Comparison of ENCODE assay signal across 8 mouse cellular contexts in the genomic region with DNA sequence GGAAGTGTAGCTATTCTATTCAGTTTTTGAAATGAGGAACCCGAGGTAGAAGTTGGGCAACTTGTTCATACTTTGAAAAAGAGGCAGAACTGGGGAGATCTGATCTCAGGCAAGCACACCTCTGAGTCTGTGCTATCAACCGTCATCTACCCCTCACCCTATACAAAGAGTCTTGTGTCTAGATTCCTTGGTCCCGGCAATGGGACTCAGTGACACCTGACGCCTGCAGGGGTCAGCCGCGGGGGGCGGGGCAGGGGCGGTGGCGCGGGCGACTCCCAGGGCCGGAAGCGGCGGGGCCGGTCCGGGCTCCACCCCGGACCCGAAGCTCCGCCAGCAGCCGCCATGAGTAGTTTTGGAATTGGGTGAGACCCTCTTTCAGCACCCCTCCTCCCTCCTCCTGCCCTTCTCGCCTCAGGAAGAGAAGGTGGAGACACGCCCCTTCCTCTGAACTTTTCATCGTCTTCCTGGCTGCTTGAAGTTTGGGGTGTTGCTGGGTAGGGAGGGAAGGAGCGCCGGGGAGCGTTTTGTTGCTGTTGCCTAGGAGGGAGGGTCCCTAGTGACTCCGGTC. TPM values are rescaled to one million over a fixed set of nuclear protein-coding genes. Genes with fewer than 3 reads are reported as not detected.
A peak's percentile ranks its signal among the peaks of the same experiment; 100 is the strongest.
DNase-seq lines count a peak whose midpoint lies in the region; ATAC-seq and TF ChIP-seq lines count a peak whose summit lies in the region.

No protein-coding gene starts in this region.

- under 1% methylated on average over 27 of the region's 27 CpGs for WGBS in heart, embryonic 12.5 days
- 1% methylated on average over 27 of the region's 27 CpGs for WGBS in kidney, embryonic 15.5 days
- 1% methylated on average over 27 of the region's 27 CpGs for WGBS in stomach, embryonic 14.5 days

- TF ChIP-seq POLR2A in MEL (IDR thresholded peaks at IDR 0.05; ENCODE audit: control insufficient read depth in 1 of 2, insufficient read depth in 1 of 2, low read depth in 1 of 2, low read length in 2 of 2, poor library complexity in 1 of 2), result peak; percentile 49 to 57; a peak in 2 of 4 replicates

- TF ChIP-seq CTCF in MEL (IDR thresholded peaks at IDR 0.05 in 2 of 3, conservative IDR thresholded peaks at IDR 0.05 in 1 of 3; ENCODE audit: control insufficient read depth in 1 of 3, insufficient read depth in 1 of 3, low read depth in 2 of 3, low read length in 3 of 3, poor library complexity in 1 of 3, severe bottlenecking in 1 of 3), result peak in 1 of 3 experiments; percentile 19; a peak in 1 of 6 replicates

- TF ChIP-seq EP300 in MEL (IDR thresholded peaks at IDR 0.05; ENCODE audit: low read depth in 1 of 2, low read length in 2 of 2), result peak in 1 of 2 experiments; percentile 11; a peak in 1 of 4 replicates

- no peaks in the 10 kb centered on the region for H3K27me3 ChIP-seq in MEL (ENCODE audit: control insufficient read depth in 1 of 2, insufficient read depth in 2 of 2, low read length in 2 of 2)
- H3K27me3 ChIP-seq in heart, embryonic 12.5 days (replicated peaks), result peaks cover 41% of the 10 kb centered on the region
- H3K27me3 ChIP-seq in kidney, embryonic 15.5 days, result peaks cover 44% of the 10 kb centered on the region
- H3K27me3 ChIP-seq in stomach, embryonic 14.5 days (ENCODE audit: control insufficient read depth, insufficient read depth, low read length), result peaks cover 37% of the 10 kb centered on the region

- H3K27ac ChIP-seq in MEL (ENCODE audit: control insufficient read depth, low read depth, low read length), result peak overlapping the region; percentile 77
- no peak overlapping the region for H3K27ac ChIP-seq in brown adipose tissue, adult 24 weeks (replicated peaks; ENCODE audit: low read depth, low read length)
- peak overlapping the region; percentile 39; the same call in 1 of the 2 replicates for H3K27ac ChIP-seq in heart, embryonic 12.5 days (ENCODE audit: poor library complexity, severe bottlenecking)
- H3K27ac ChIP-seq in kidney, embryonic 15.5 days, result peak overlapping the region; percentile 73; the same call in 1 of the 2 replicates
- H3K27ac ChIP-seq in stomach, embryonic 14.5 days (ENCODE audit: low read length), result no peak overlapping the region

- peak overlapping the region; percentile 67 for H3K9ac ChIP-seq in MEL (ENCODE audit: control insufficient read depth, low read depth, low read length, poor library complexity, severe bottlenecking)
- peak overlapping the region; percentile 82 for H3K9ac ChIP-seq in heart, embryonic 12.5 days
- peak overlapping the region; percentile 62 for H3K9ac ChIP-seq in kidney, embryonic 15.5 days
- peak overlapping the region; percentile 46 for H3K9ac ChIP-seq in stomach, embryonic 14.5 days (replicated peaks; ENCODE audit: low read depth, low read length)

- no peaks in the 10 kb centered on the region for H3K79me2 ChIP-seq in MEL (ENCODE audit: control insufficient read depth, insufficient read depth, low read length, poor library complexity)

- no peak for TF ChIP-seq RAD21 in MEL (IDR thresholded peaks at IDR 0.05; ENCODE audit: low read depth, low read length)

- DNase-seq in MEL (ENCODE audit: low read depth, low spot score), result peak; percentile 89
- DNase-seq in lung, postnatal 25 days (ENCODE audit: low spot score), result peak; percentile 36
- DNase-seq in cerebellum, postnatal 25 days, result no peak
- DNase-seq in left cerebral cortex, adult 8-10 months (ENCODE audit: low spot score in 2 of 2), result no peak

- H3K36me3 ChIP-seq in MEL (ENCODE audit: control insufficient read depth in 1 of 2, insufficient read depth in 2 of 2, low read length in 2 of 2), result peaks cover 0 to 8% of the 10 kb centered on the region in 2 experiments; a peak in 2 of 4 replicates
- peaks cover 14% of the 10 kb centered on the region for H3K36me3 ChIP-seq in heart, embryonic 12.5 days
- peaks cover 7% of the 10 kb centered on the region; the same call in 1 of the 2 replicates for H3K36me3 ChIP-seq in kidney, embryonic 15.5 days
- no peaks in the 10 kb centered on the region for H3K36me3 ChIP-seq in stomach, embryonic 14.5 days (ENCODE audit: control insufficient read depth, insufficient read depth, low read length)

- H3K4me1 ChIP-seq in MEL (ENCODE audit: control insufficient read depth in 1 of 2, insufficient read depth in 2 of 2, low read length in 2 of 2), result peaks cover 9 to 28% of the 10 kb centered on the region in 2 experiments
- H3K4me1 ChIP-seq in brown adipose tissue, adult 24 weeks (ENCODE audit: control insufficient read depth, insufficient read depth, insufficient read length, low read length), result peaks cover 6% of the 10 kb centered on the region; the same call in 1 of the 2 replicates
- H3K4me1 ChIP-seq in heart, embryonic 12.5 days (replicated peaks), result peaks cover 45% of the 10 kb centered on the region
- H3K4me1 ChIP-seq in kidney, embryonic 15.5 days, result peaks cover 72% of the 10 kb centered on the region
- H3K4me1 ChIP-seq in stomach, embryonic 14.5 days (ENCODE audit: control insufficient read depth, insufficient read depth, low read length), result peaks cover 16% of the 10 kb centered on the region; the same call in 1 of the 2 replicates

- H3K4me2 ChIP-seq in heart, embryonic 12.5 days, result peak overlapping the region; percentile 92
- H3K4me2 ChIP-seq in kidney, embryonic 15.5 days, result peak overlapping the region; percentile 80
- peak overlapping the region; percentile 77 for H3K4me2 ChIP-seq in stomach, embryonic 14.5 days (replicated peaks; ENCODE audit: low read depth, low read length)

- H3K9me3 ChIP-seq in MEL (replicated peaks; ENCODE audit: insufficient read depth, low read length), result no peaks in the 10 kb centered on the region
- H3K9me3 ChIP-seq in heart, embryonic 12.5 days (replicated peaks), result 0 out of 2 replicates have a peak, but pooled peaks cover 5% of the 10 kb centered on the region
- H3K9me3 ChIP-seq in kidney, embryonic 15.5 days (replicated peaks), result peaks cover 5% of the 10 kb centered on the region; the same call in 1 of the 2 replicates
- H3K9me3 ChIP-seq in stomach, embryonic 14.5 days (ENCODE audit: control insufficient read depth, low read depth, low read length), result 0 out of 2 replicates have a peak, but pooled peaks cover 4% of the 10 kb centered on the region

- peak; percentile 56; the same call in 1 of the 2 replicates for ATAC-seq in heart, embryonic 12.5 days (ENCODE audit: insufficient number of reproducible peaks, low FRiP score)
- ATAC-seq in kidney, embryonic 15.5 days (replicated peaks; ENCODE audit: low FRiP score), result peak; percentile 65
- peak; percentile 64 for ATAC-seq in stomach, embryonic 14.5 days (ENCODE audit: insufficient number of reproducible peaks, insufficient read depth, low FRiP score, low read depth)

- H3K4me3 ChIP-seq in MEL (ENCODE audit: control insufficient read depth in 1 of 2, insufficient read depth in 1 of 2, low read depth in 2 of 2, low read length in 2 of 2), result peak overlapping the region; percentile 63 to 83
- H3K4me3 ChIP-seq in brown adipose tissue, adult 24 weeks (ENCODE audit: insufficient read depth, low read depth, low read length), result peak overlapping the region; percentile 58
- peak overlapping the region; percentile 73 for H3K4me3 ChIP-seq in heart, embryonic 12.5 days
- peak overlapping the region; percentile 70 for H3K4me3 ChIP-seq in kidney, embryonic 15.5 days (replicated peaks)
- H3K4me3 ChIP-seq in stomach, embryonic 14.5 days (ENCODE audit: low read depth, low read length), result peak overlapping the region; percentile 53

RNA-seq across cellular contexts. Expression of a gene that starts 4.7 kb away (rescaled TPM):
- 22.0 and 25.1 TPM in 2 replicates for total RNA-seq in MEL (2012; rRNA removed)
- 10 to 100 TPM in 1 of 2 experiments, not detected in 1; 43.6 TPM for polyA plus RNA-seq in MEL (2012; ENCODE audit: insufficient read depth in 1 of 2, insufficient read length in 2 of 2, low read depth in 1 of 2, low replicate concordance in 2 of 2, missing spikeins in 1 of 2)
- polyA plus RNA-seq in brown adipose tissue, adult 24 weeks (2012; ENCODE audit: insufficient read depth, insufficient read length, missing spikeins), result 7.7 and 9.2 TPM in 2 replicates
- 17.7 and 18.2 TPM in 2 replicates for polyA plus RNA-seq in heart, embryonic 12.5 days (2016; fragmentation: Nextera tagmentation; extraction: Ambion mirVana)
- polyA plus RNA-seq in kidney, embryonic 15.5 days (2015; fragmentation: Nextera tagmentation; extraction: Ambion mirVana), result 9.5 and 16.8 TPM in 2 replicates
- polyA plus RNA-seq in stomach, embryonic 14.5 days (2014; fragmentation: Nextera tagmentation; extraction: Ambion mirVana), result 4.1 and 4.8 TPM in 2 replicates
- 100 to 1,000 TPM; 159 to 188 (median 167) TPM for total RNA-seq in left cerebral cortex, adult 8-10 months (2022)

RNA-seq across cellular contexts. Expression of a gene that starts 15.0 kb away (rescaled TPM):
- 0.49 and 0.65 TPM in 2 replicates for total RNA-seq in MEL (2012; rRNA removed)
- 1 to 10 TPM in 1 of 2 experiments, not detected in 1; 2.1 TPM for polyA plus RNA-seq in MEL (2012; ENCODE audit: insufficient read depth in 1 of 2, insufficient read length in 2 of 2, low read depth in 1 of 2, low replicate concordance in 2 of 2, missing spikeins in 1 of 2)
- 0.44 TPM in 1 of 2 replicates, not detected in the other for polyA plus RNA-seq in brown adipose tissue, adult 24 weeks (2012; ENCODE audit: insufficient read depth, insufficient read length, missing spikeins)
- polyA plus RNA-seq in heart, embryonic 12.5 days (2016; fragmentation: Nextera tagmentation; extraction: Ambion mirVana), result 8.0 and 9.7 TPM in 2 replicates
- 0.76 and 1.0 TPM in 2 replicates for polyA plus RNA-seq in kidney, embryonic 15.5 days (2015; fragmentation: Nextera tagmentation; extraction: Ambion mirVana)
- polyA plus RNA-seq in stomach, embryonic 14.5 days (2014; fragmentation: Nextera tagmentation; extraction: Ambion mirVana), result 1.1 and 1.9 TPM in 2 replicates
- total RNA-seq in left cerebral cortex, adult 8-10 months (2022), result 1 to 10 TPM; 1.2 to 2.5 (median 1.5) TPM

RNA-seq across cellular contexts. Expression of a gene that starts 31.4 kb away (rescaled TPM):
- total RNA-seq in MEL (2012; rRNA removed), result 0.07 and 0.19 TPM in 2 replicates
- polyA plus RNA-seq in MEL (2012; ENCODE audit: insufficient read depth in 1 of 2, insufficient read length in 2 of 2, low read depth in 1 of 2, low replicate concordance in 2 of 2, missing spikeins in 1 of 2), result under 1 TPM in 1 of 2 experiments, not detected in 1; 0.15 TPM
- 3.8 and 4.7 TPM in 2 replicates for polyA plus RNA-seq in brown adipose tissue, adult 24 weeks (2012; ENCODE audit: insufficient read depth, insufficient read length, missing spikeins)
- 0.97 and 1.1 TPM in 2 replicates for polyA plus RNA-seq in heart, embryonic 12.5 days (2016; fragmentation: Nextera tagmentation; extraction: Ambion mirVana)
- polyA plus RNA-seq in kidney, embryonic 15.5 days (2015; fragmentation: Nextera tagmentation; extraction: Ambion mirVana), result 2.7 and 3.3 TPM in 2 replicates
- 1.4 and 2.0 TPM in 2 replicates for polyA plus RNA-seq in stomach, embryonic 14.5 days (2014; fragmentation: Nextera tagmentation; extraction: Ambion mirVana)
- 1 to 10 TPM; 2.2 to 2.7 (median 2.5) TPM for total RNA-seq in left cerebral cortex, adult 8-10 months (2022)

RNA-seq across cellular contexts. Expression of a gene that starts 31.4 kb away (rescaled TPM):
- 333 and 345 TPM in 2 replicates for total RNA-seq in MEL (2012; rRNA removed)
- 100 to 1,000 TPM in 1 of 2 experiments, not detected in 1; 234 TPM for polyA plus RNA-seq in MEL (2012; ENCODE audit: insufficient read depth in 1 of 2, insufficient read length in 2 of 2, low read depth in 1 of 2, low replicate concordance in 2 of 2, missing spikeins in 1 of 2)
- 30.3 and 42.2 TPM in 2 replicates for polyA plus RNA-seq in brown adipose tissue, adult 24 weeks (2012; ENCODE audit: insufficient read depth, insufficient read length, missing spikeins)
- 101 TPM in 2 replicates for polyA plus RNA-seq in heart, embryonic 12.5 days (2016; fragmentation: Nextera tagmentation; extraction: Ambion mirVana)
- 157 and 162 TPM in 2 replicates for polyA plus RNA-seq in kidney, embryonic 15.5 days (2015; fragmentation: Nextera tagmentation; extraction: Ambion mirVana)
- 143 and 161 TPM in 2 replicates for polyA plus RNA-seq in stomach, embryonic 14.5 days (2014; fragmentation: Nextera tagmentation; extraction: Ambion mirVana)
- total RNA-seq in left cerebral cortex, adult 8-10 months (2022), result 10 to 100 TPM; 73.5 to 79.4 (median 76.1) TPM

RNA-seq across cellular contexts. Expression of a gene that starts 31.9 kb away (rescaled TPM):
- 3.1 and 3.4 TPM in 2 replicates for total RNA-seq in MEL (2012; rRNA removed)
- 1 to 10 TPM in 1 of 2 experiments, not detected in 1; 6.5 TPM for polyA plus RNA-seq in MEL (2012; ENCODE audit: insufficient read depth in 1 of 2, insufficient read length in 2 of 2, low read depth in 1 of 2, low replicate concordance in 2 of 2, missing spikeins in 1 of 2)
- polyA plus RNA-seq in brown adipose tissue, adult 24 weeks (2012; ENCODE audit: insufficient read depth, insufficient read length, missing spikeins), result 7.5 and 9.1 TPM in 2 replicates
- polyA plus RNA-seq in heart, embryonic 12.5 days (2016; fragmentation: Nextera tagmentation; extraction: Ambion mirVana), result 10.0 TPM in 2 replicates
- 13.5 and 14.4 TPM in 2 replicates for polyA plus RNA-seq in kidney, embryonic 15.5 days (2015; fragmentation: Nextera tagmentation; extraction: Ambion mirVana)
- 10.9 and 11.3 TPM in 2 replicates for polyA plus RNA-seq in stomach, embryonic 14.5 days (2014; fragmentation: Nextera tagmentation; extraction: Ambion mirVana)
- total RNA-seq in left cerebral cortex, adult 8-10 months (2022), result 10 to 100 TPM; 16.5 to 19.2 (median 18.6) TPM

Comparison
In these comparisons a context has a peak if more than half of its experiments do, and no peak if none do; other contexts are left out.
1. DNase-seq: peak in MEL (single experiment) and lung, postnatal 25 days (single experiment); none in cerebellum, postnatal 25 days (0 of 2) and left cerebral cortex, adult 8-10 months (0 of 2).
2. H3K27ac ChIP-seq: peak in MEL (single experiment), heart, embryonic 12.5 days (single experiment) and kidney, embryonic 15.5 days (single experiment); none in brown adipose tissue, adult 24 weeks (single experiment) and stomach, embryonic 14.5 days (single experiment).
3. Peak in every context shown above with its lines, with median percentiles within 50 percentile points of each other: H3K4me3 ChIP-seq, H3K9ac ChIP-seq, ATAC-seq and H3K4me2 ChIP-seq.